Mouse (Mus musculus): ENCODE measurements around the gene Tmem110.

Tmem110 gene

DNA sequence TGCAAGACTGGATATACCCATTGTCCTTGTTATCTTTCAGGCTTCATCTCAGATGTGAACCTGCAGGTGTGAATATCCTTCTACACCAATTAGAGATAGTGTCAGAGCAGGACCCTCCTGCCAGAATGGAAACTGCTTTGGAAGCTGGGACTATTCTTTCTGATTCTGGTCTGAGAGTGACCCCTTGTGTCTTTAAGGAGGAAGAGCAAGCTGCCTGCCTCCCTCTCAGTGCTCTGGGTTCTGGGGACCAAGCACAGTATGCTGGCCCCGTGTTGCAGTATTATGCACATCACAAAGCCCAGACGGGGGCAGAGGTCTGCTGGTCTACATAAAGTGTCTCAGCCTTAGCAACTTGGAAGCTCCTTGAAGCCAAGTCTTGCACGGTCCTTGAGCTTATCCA is 39.9 kb downstream of the Tmem110 start:
- no peak for DNase-seq

DNA sequence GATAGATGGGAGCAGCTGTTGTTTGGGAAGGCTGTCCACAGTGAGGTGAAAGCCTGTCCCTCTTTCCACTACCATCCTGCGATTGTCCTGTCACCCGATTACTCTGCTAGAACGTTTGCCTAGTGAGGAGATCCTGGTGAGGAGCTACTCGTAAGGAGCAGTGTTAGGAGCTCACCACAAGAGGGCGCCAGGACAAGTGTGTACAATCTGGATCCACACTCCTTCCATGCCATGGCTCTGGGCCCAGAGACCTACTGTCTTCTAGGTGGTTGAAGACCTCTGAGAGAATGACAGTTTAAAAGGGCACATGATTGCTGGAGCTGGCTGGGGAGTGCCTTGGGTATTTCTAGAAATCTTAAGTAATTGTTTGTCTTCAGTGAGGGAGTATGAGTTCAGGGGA is 41.7 kb downstream of the Tmem110 start:
- peak; percentile 52 for DNase-seq

- DNase-seq = no peak
Measured at GRCm38 (mm10) chr14:30868826-30869225, 43.4 kb downstream of the Tmem110 start.

DNA sequence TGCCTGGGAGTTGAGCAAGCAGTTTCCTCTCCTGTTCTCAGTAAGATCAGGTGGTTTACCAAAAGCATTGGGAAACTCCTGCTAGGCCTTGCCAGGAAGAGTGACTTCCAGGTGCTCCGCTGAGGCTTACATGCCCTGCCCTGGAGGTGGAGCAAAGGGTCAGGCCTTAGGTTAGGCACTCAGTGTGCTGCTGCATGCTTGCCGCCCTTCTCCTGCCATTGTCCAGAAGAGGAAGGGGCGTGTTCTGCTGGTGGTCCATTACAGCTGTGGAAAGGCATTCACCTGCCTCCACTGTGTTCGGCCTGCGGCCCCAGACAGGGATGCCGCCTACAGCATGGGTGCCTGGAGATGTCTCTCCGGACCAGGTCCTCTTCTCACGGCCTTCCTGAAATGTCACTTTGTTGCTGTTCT is 44.0 kb downstream of the Tmem110 start:
- no peak for DNase-seq

DNA sequence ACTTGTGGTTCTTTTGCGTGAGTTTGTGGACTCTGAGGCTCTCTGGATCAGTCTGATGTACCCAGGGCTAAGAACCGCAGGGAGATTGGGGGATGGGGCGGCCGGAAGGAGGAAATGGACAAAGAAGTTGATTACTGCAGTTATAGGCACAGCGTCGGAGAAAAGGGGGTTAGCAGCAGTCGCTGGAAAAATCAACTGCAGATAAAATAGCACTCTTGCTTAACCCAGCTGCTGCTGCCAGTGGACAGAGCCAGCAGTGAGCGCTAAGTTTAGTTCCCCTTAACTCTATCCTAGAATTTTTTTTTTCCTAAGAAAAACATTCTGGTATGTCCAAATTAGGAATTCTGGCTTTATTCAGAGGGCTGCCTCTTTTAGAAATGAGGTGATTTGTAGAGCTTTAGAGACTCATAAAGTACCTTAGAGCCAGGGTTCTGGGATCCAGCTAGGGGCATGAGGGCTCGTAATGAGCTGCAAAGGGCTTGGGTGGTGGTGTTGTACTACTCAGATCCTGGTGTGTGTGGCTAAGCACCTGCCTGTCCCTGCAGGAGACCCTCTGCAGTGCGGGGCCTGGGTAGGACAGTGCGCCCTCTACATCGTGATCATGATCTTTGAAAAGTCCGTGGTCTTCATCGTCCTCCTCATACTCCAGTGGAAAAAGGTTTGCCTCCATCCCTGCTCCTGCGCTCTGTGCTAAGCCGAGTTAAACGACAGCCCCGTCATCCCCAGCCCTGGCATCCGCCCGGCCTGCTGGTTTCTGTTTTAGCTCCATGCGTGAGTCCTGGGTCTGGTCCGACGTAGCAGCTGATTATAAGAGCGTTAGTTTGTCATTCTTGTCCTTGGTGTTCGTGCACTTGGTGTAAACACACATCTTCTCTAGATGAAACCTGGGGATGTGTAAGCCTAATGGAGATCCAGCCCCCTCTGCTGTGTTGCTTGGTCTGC is 45.1 kb downstream of the Tmem110 start:
- DNase-seq = no peak

- DNase-seq = no peak
Measured at GRCm38 (mm10) chr14:30874095-30874700, 48.8 kb downstream of the Tmem110 start.

- no peak for DNase-seq
Measured at GRCm38 (mm10) chr14:30875130-30875865, 49.9 kb downstream of the Tmem110 start.

- no peak for DNase-seq
Measured at GRCm38 (mm10) chr14:30875955-30876354, 50.6 kb downstream of the Tmem110 start.

GRCm38 (mm10) chr14:30876451-30876850 is 51.1 kb downstream of the Tmem110 start:
- DNase-seq = no peak

- no peak for DNase-seq
Measured at GRCm38 (mm10) chr14:30877827-30878226, 52.4 kb downstream of the Tmem110 start.

GRCm38 (mm10) chr14:30878958-30879571 is 53.7 kb downstream of the Tmem110 start, which contains the start of gene Mustn1:
TSS of gene Mustn1 (plus strand) at chr14:30879200.
- DNase-seq = no peak

- DNase-seq = no peak
Measured at GRCm38 (mm10) chr14:30879794-30880193, 54.4 kb downstream of the Tmem110 start.

GRCm38 (mm10) chr14:30880251-30880650 is 54.9 kb downstream of the Tmem110 start:
- DNase-seq = no peak

DNA sequence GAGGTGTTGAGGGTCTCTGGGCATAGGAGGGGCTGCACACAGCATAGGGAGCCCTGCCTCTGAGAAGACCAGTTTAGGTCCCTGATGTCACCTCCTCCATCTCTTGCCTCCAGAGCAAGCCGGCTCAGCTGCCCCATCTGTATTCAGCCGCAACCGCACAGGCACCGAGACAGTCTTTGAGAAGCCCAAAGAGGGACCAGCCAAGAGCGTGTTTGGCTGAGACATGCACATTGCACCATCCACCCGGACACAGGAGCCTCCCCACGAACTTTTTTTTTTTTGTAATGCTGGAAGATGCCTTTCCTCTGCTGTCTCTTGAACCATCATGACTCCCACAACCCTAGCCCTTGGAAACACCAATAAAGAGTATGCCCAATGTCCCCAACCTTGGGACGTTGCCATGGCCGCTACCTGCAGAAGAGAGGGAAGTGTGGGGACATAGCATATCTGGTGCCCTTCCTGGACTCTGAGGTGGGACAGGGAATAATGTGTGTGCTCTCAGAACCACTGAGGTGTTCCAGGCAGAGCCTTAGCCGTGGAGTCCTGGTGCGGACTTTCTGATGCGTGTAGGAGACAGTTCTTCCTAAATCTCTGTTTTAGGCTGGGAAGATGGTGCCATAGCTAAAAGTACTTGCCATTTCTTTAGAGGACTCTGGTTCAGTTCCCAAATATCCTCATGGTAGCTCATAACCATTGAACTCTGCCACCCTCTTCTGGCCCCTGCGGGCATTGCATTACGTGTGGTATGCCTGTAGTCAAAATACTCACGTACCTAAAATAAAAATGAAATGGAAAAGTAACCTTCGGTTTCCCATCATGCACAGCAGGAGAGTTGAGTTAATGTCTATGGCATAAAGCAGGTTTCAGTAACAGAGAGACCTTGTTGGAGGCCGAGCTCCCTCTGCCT is 55.7 kb downstream of the Tmem110 start:
- no peak for DNase-seq

DNA sequence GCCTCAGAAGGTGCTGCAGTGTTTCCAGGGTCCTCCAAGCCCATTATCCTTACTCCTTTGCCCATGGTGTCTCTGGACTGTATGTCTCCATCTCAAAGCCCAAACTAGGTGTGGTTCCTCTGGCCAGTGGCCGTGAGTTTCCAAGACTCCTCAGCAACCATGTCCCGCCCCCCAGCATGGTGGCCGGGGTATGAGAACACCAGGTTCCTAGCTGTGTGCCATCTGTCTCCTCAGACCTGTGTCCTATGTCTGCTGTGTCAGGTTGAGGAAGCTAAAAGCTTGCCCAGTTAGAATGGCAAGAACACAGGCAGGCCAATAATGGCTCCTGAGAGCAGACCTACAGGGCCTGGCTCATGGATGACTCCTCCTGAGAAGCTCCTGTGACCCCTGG is 56.3 kb downstream of the Tmem110 start:
- no peak for DNase-seq

GRCm38 (mm10) chr14:30885298-30885697 is 59.9 kb downstream of the Tmem110 start:
- no peak for DNase-seq

- no peak for DNase-seq
Measured at GRCm38 (mm10) chr14:30886204-30886603, 60.8 kb downstream of the Tmem110 start, which contains the start of gene Itih4. TSS of gene Itih4 (plus strand) at chr14:30886476.

DNA sequence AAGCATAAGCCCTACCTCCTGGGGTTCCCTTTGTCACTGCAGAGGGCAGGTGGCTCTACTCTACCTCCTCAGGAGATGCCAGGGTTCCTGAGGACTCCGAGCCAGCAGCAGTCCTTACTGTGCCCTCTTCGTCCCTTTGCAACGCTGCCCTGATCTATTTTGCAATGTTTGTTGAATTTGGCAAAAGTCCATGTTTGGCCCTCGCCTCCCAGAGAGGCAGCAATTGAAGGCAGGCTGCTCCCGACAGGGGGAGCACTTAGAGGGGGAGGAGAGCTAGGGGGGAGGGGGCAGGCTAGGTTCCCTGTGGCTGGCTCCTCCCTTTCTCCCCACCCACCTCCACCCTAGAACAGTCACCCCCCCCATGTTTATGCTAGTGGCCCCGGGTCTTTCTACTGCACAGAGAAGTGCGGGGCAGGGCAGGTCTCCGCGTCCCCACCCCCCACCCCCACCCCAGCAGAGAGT is 62.9 kb downstream of the Tmem110 start:
- peak; percentile 49 for DNase-seq

- no peak for DNase-seq
Measured at GRCm38 (mm10) chr14:30899972-30900371, 74.6 kb downstream of the Tmem110 start.

DNA sequence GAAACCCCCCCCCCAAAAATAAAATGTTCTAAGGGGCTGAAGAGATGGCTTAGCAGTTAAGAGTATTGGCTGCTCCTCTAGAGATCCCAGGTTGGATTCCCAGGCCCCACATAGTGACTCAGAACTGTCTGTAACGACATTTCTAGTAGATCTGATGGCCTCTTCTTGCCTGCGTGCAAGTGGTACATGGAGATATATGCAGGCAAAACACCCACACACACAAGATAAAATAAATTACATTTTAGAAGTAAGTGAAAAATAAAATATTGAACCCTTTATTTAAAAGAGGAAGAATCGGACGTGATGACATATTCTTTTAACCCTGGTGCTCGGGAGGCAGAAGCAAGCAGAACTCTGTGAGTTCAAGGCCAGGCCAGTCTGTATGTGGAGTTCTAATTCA is 77.2 kb downstream of the Tmem110 start:
- no peak for DNase-seq

DNA sequence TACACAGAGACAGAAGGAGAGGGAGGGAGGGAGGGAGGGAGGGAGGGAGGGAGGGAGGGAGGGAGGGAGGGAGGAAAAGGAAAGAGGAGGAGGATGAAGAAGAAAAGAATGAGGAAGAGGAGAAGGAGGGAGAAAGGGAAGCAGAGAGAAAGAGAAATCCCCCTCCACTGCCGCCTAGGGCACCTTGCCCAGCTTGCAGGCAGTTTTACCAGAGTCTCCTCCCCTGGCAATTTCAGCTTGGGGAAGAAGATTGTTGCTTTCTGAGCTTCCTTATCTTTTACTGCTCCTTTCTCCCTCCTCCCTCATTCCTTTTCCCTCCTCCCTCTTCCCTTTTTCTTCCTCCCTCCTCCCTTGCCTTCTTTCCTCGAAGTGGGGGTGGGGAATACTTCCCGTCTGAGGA is 77.6 kb downstream of the Tmem110 start:
- no peak for DNase-seq

- DNase-seq = no peak
Measured at GRCm38 (mm10) chr14:30904307-30904706, 78.9 kb downstream of the Tmem110 start.
